In the genomic region with DNA sequence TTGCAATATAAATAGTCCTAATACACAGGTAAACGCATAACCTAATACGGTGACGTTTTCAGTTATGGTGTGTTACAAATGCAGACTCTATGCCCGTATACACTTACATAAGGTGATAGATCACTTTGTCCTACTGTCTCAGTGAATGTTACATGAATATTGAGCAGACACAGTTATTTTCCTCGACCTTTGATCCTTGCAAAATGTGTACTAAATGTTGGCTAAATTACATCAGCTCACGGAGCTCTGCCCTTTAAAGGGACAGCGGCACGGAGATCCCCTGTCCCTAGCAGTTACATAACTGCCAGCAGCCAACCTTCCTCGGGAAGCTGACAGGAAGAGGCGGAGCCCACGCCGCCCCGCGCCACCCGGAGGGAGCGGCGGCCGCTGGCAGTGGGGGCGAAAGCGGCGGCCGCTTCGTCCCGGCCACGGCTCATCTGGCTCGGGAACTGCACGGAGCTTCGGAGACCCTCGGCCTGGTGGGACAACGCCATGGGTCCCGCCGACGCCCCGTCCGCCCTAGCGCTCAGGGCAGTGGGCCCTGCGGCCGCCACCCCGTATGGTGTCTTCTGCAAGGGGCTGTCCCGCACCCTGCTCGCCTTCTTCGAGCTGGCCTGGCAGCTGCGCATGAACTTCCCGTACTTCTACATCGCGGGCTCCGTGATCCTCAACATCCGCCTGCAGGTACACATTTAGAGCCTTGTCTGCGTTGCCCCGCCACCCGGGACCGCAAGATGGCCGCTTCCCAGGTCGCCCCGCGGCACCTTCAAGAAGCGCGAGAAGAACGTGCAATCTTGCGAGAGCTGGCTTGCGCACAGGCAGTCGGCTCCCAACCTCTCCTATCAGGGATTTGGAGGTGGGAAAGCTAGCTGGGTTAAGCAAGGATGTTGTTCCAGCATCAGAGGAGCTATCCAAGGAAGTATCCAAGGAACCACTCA, we compare ENCODE assay signal across 8 mouse cellular contexts. TPM values are rescaled to one million over a fixed set of nuclear protein-coding genes. Genes with fewer than 3 reads are reported as not detected.
DNase-seq lines count a peak whose midpoint lies in the region; ATAC-seq lines count a peak whose summit lies in the region.

No protein-coding gene starts in this region.

- H3K9me3 ChIP-seq in heart, embryonic 14.5 days (ENCODE audit: control insufficient read depth, low read length) = no peaks in the 10 kb centered on the region
- no peaks in the 10 kb centered on the region for H3K9me3 ChIP-seq in liver, embryonic 13.5 days (replicated peaks)
- no peaks in the 10 kb centered on the region for H3K9me3 ChIP-seq in stomach, embryonic 16.5 days (replicated peaks; ENCODE audit: control insufficient read depth, low read length)

- ATAC-seq in CD4-positive, CD25-positive, alpha-beta regulatory T cell, adult 4 months = peak; percentile 90
- peak; percentile 97 for ATAC-seq in heart, embryonic 14.5 days (ENCODE audit: insufficient number of reproducible peaks, insufficient read depth, low FRiP score, low read depth)
- ATAC-seq in liver, embryonic 13.5 days (ENCODE audit: low read depth) = peak; percentile 96
- ATAC-seq in stomach, embryonic 16.5 days (ENCODE audit: insufficient read depth, low FRiP score) = peak; percentile 98

- peak overlapping the region; percentile 84 to 92 for H3K27ac ChIP-seq in heart, embryonic 14.5 days (replicated peaks in 1 of 2; ENCODE audit: control insufficient read depth in 1 of 2, insufficient read depth in 1 of 2, low read depth in 2 of 2, low read length in 2 of 2)
- H3K27ac ChIP-seq in liver, embryonic 13.5 days = peak overlapping the region; percentile 86
- H3K27ac ChIP-seq in stomach, embryonic 16.5 days (ENCODE audit: low read length) = peak overlapping the region; percentile 96

- peaks cover 12% of the 10 kb centered on the region; the same call in 1 of the 2 replicates for H3K36me3 ChIP-seq in heart, embryonic 14.5 days (ENCODE audit: control insufficient read depth, insufficient read depth, low read length)
- peaks cover 5% of the 10 kb centered on the region; the same call in 1 of the 2 replicates for H3K36me3 ChIP-seq in liver, embryonic 13.5 days
- peaks cover 3% of the 10 kb centered on the region; the same call in 1 of the 2 replicates for H3K36me3 ChIP-seq in stomach, embryonic 16.5 days (ENCODE audit: control insufficient read depth, insufficient read depth, low read length)

- DNase-seq in c-Kit-negative CD71-positive TER-119-positive erythroid progenitor cells, embryonic 14.5 days (ENCODE audit: low read depth, low spot score) = peak; percentile 40
- peak; percentile 73 for DNase-seq in fibroblast of lung, adult 2 months (ENCODE audit: low read depth)
- DNase-seq in kidney, postnatal 14 days = peak; percentile 94
- DNase-seq in liver, embryonic 13.5 days = peak; percentile 74
- DNase-seq in neural tube, embryonic 10.5 days (ENCODE audit: extremely low spot score, low spot score) = peak; percentile 83

- H3K4me3 ChIP-seq in heart, embryonic 14.5 days (ENCODE audit: control insufficient read depth in 1 of 2, insufficient read depth in 1 of 2, low read depth in 1 of 2, low read length in 2 of 2) = peak overlapping the region; percentile 58 to 67
- H3K4me3 ChIP-seq in liver, embryonic 13.5 days (replicated peaks) = peak overlapping the region; percentile 77
- peak overlapping the region; percentile 70 for H3K4me3 ChIP-seq in stomach, embryonic 16.5 days (replicated peaks; ENCODE audit: low read length)

- no peaks in the 10 kb centered on the region for H3K27me3 ChIP-seq in heart, embryonic 14.5 days (ENCODE audit: control insufficient read depth, insufficient read depth, low read length)
- H3K27me3 ChIP-seq in liver, embryonic 13.5 days = no peaks in the 10 kb centered on the region
- H3K27me3 ChIP-seq in stomach, embryonic 16.5 days (ENCODE audit: control insufficient read depth, insufficient read depth, low read length) = no peaks in the 10 kb centered on the region

- peak overlapping the region; percentile 68 for H3K4me2 ChIP-seq in heart, embryonic 14.5 days (ENCODE audit: low read length)
- peak overlapping the region; percentile 64 for H3K4me2 ChIP-seq in liver, embryonic 13.5 days
- H3K4me2 ChIP-seq in stomach, embryonic 16.5 days (ENCODE audit: low read depth, low read length) = peak overlapping the region; percentile 73

- 2% methylated on average over 62 of the region's 62 CpGs for WGBS in heart, embryonic 14.5 days
- WGBS in liver, embryonic 13.5 days (ENCODE audit: insufficient replicate concordance) = under 1% methylated on average over 62 of the region's 62 CpGs
- under 1% methylated on average over 62 of the region's 62 CpGs for WGBS in stomach, embryonic 16.5 days

- peaks cover 0 to 7% of the 10 kb centered on the region in 2 experiments; a peak in 1 of 4 replicates for H3K4me1 ChIP-seq in heart, embryonic 14.5 days (ENCODE audit: control insufficient read depth in 2 of 2, insufficient read depth in 2 of 2, low read length in 2 of 2)
- no peaks in the 10 kb centered on the region for H3K4me1 ChIP-seq in liver, embryonic 13.5 days (replicated peaks)
- H3K4me1 ChIP-seq in stomach, embryonic 16.5 days (ENCODE audit: control insufficient read depth, insufficient read depth, low read length) = no peaks in the 10 kb centered on the region

- peak overlapping the region; percentile 80 for H3K9ac ChIP-seq in heart, embryonic 14.5 days (ENCODE audit: low read length)
- peak overlapping the region; percentile 83 for H3K9ac ChIP-seq in liver, embryonic 13.5 days
- peak overlapping the region; percentile 97 for H3K9ac ChIP-seq in stomach, embryonic 16.5 days (ENCODE audit: low read length)

RNA-seq across cellular contexts. Expression of a gene that starts 0.5 kb away (rescaled TPM):
- 10 to 100 TPM; 13.2 to 17.8 TPM for polyA plus RNA-seq in CD4-positive, CD25-positive, alpha-beta regulatory T cell, adult 4 months (2017; shearing (Covaris generic))
- 61.1 and 64.4 TPM in 2 replicates for polyA plus RNA-seq in heart, embryonic 14.5 days (2014; fragmentation: Nextera tagmentation; extraction: Ambion mirVana)
- 30.1 and 39.9 TPM in 2 replicates for polyA plus RNA-seq in liver, embryonic 13.5 days (2015; fragmentation: Nextera tagmentation; extraction: Ambion mirVana)
- polyA plus RNA-seq in stomach, embryonic 16.5 days (2015; fragmentation: Nextera tagmentation; extraction: Ambion mirVana) = 74.9 and 82.3 TPM in 2 replicates

RNA-seq across cellular contexts. Expression of a gene that starts 49.6 kb away (rescaled TPM):
- not detected for polyA plus RNA-seq in CD4-positive, CD25-positive, alpha-beta regulatory T cell, adult 4 months (2017; shearing (Covaris generic))
- not detected in 2 replicates for polyA plus RNA-seq in heart, embryonic 14.5 days (2014; fragmentation: Nextera tagmentation; extraction: Ambion mirVana)
- not detected in 2 replicates for polyA plus RNA-seq in liver, embryonic 13.5 days (2015; fragmentation: Nextera tagmentation; extraction: Ambion mirVana)
- not detected in 2 replicates for polyA plus RNA-seq in stomach, embryonic 16.5 days (2015; fragmentation: Nextera tagmentation; extraction: Ambion mirVana)

Comparison
In these comparisons a context has a peak if more than half of its experiments do, and no peak if none do; other contexts are left out.
1. Peak in every context shown above with its lines: DNase-seq, ATAC-seq, H3K4me3 ChIP-seq and H3K27ac ChIP-seq.
2. DNase-seq: peak in every context shown above with its lines; median percentile 94 in kidney, postnatal 14 days; 83 in neural tube, embryonic 10.5 days; 74 in liver, embryonic 13.5 days; 73 in fibroblast of lung, adult 2 months; 40 in c-Kit-negative CD71-positive TER-119-positive erythroid progenitor cells, embryonic 14.5 days.